Mouse (Mus musculus) heart, adult 9 months (tissue): ENCODE measurements at regions not wholly inside any gene's neighbourhood (a gene's known extent, or its start where the extent isn't known, plus 50 kb on each side); places are given as distances from the start of the nearest gene placed in this dataset.
A peak's percentile ranks its signal among the peaks of the same experiment; 100 is the strongest.

Experiments
- DNase-seq, 2 experiments: peaks; one replicate each; pipeline ENCODE4 v3.0.0; 2022; ENCODE audit warnings: low spot score in 2 of 2

- DNase-seq: peak; percentile 63 to 75
Observed at GRCm38 (mm10) chr13:4662336-4663101, 53.5 kb upstream of the Akr1e1 start.
